Mouse (Mus musculus) right cerebral cortex, postnatal 25 days (tissue): ENCODE results near the gene Slc22a18.
A peak's percentile ranks its signal among the peaks of the same experiment; 100 is the strongest.

Experiments
- DNase-seq: peaks from one replicate; pipeline ENCODE4 v3.0.0; 2022

The Slc22a18 gene

GRCm38 (mm10) chr7:143473347-143474101 is at the start of gene Slc22a18:
TSS of gene Slc22a18 (plus strand) at chr7:143473736.
- no peak for DNase-seq

DNA sequence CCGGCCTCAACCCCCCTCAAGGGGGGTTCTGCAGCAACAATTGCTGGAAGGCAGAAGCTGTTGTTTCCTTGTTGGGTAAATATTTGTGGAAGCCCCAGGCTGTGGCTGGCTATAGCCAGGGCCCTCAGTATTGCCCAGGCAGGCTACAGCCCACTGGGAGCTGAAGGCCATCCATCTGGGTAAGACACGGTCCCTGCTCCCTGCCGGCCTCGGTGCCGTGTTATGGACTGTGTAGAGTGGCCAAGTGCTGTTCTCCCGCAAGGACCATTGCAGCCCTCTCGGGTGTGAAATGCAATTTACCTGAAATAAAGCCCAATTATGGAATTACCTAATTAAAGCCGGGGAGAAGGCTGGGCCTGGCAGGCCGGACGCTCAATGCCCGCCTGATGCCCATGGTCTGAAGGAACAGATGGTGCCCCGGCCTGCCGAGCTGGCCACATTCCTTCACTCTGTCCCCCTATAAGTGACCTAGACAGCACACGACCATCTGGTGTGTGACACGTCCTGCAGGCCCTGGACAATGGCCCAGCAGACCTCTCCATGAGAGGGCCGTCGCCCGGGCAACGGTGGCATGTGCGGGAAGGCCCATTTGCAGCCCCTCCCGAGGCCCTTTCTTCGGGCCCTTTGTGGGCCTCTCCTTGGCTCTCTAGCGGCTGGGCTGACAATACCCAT is 45.3 kb upstream of the Slc22a18 start:
- DNase-seq: no peak

GRCm38 (mm10) chr7:143428814-143429499 is 44.6 kb upstream of the Slc22a18 start:
- no peak for DNase-seq

DNA sequence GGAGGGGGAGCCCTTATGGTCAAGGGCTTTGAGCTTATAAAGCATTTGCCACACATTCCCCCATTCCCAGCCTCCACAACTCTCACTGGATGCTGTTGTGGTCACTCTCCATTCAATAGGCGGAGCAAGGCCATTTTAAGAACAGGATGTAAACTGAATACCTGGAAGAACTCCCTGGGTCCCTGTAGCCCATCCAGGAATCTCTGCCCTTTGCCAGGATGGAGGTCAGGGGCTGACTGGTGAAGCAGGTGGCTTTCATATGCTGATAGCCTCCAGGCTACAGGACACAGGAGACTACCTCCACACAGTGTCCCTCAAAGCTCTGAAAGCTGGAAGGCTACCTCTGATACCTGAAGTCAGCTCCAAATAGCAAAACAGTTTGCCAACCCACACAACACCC is 40.9 kb upstream of the Slc22a18 start:
- no peak for DNase-seq

- DNase-seq: peak; percentile 20
These were observed 40.2 kb upstream of the Slc22a18 start for GRCm38 (mm10) chr7:143433331-143433730.

- DNase-seq: no peak
These were observed 36.2 kb upstream of the Slc22a18 start for GRCm38 (mm10) chr7:143437231-143437893.

DNA sequence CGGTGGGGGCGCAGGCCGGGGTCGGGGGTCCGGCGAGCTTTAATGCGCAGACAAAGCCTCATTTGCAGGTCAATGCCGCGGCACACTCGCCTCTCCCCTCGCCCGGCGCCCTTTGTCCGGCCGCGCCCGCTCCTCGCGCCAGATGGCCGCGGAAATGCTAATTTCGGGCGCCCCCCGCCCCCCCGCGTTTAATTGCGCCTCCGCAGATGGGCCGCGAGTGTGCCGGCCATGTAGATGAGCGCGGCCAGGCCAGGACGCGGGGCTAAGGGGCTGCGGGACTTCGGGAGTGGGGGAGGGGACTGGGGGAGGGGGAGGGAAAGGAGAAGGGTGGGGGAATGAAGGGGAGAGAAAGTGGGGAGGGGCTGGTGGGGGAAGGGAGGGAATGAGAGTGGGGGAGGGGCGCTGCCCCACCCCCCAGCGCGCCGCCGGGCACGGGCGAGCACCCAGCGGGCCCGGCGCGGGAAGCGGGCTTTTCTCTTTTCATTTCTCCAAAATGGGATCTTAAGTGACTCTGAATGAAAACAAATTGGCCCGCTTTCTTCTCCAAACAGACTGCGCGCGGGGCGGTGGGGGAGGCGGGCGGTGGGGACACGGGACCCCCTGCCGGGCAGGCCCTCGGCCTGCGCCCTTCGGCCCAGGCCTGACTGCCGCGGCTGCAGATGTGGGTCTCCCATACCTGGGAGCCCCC is 35.5 kb upstream of the Slc22a18 start:
- DNase-seq: no peak

- DNase-seq: no peak
These were observed 34.6 kb upstream of the Slc22a18 start for GRCm38 (mm10) chr7:143438965-143439364.

- no peak for DNase-seq
These were observed 29.0 kb upstream of the Slc22a18 start for GRCm38 (mm10) chr7:143444580-143444954.

DNA sequence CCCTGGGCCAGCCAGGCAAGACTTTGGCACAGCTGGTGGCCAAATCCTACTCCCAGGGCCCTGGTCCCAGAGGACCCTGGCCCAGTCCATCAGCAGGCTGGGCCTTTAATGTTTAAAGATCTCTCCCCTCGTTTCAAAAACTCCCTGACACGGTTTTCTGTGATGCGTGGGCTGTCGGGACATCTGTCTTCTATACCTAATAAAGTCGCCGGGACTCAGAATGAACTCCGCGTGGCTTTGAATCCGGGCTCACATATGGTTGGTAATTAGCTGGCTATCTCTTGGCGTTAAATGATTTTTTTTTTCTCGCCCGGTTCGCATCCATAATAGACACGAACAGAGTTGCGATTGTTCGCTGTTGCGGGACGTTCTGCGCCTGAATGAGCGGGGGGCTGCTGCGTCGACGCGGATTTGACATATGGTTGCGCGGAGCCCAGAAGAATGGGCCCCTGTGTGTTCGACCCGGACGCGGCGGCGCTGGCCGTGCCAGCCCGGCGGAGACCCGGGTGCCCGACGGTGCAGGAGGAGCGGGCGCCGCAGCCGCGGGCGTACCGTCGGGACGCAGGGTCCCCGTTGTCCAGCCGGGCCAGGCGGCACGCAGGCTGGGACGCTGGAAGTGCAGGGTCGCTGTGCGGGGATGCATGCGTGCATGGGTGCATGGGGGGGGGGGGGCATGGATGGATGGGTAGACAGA is 28.4 kb upstream of the Slc22a18 start:
- DNase-seq: no peak

DNA sequence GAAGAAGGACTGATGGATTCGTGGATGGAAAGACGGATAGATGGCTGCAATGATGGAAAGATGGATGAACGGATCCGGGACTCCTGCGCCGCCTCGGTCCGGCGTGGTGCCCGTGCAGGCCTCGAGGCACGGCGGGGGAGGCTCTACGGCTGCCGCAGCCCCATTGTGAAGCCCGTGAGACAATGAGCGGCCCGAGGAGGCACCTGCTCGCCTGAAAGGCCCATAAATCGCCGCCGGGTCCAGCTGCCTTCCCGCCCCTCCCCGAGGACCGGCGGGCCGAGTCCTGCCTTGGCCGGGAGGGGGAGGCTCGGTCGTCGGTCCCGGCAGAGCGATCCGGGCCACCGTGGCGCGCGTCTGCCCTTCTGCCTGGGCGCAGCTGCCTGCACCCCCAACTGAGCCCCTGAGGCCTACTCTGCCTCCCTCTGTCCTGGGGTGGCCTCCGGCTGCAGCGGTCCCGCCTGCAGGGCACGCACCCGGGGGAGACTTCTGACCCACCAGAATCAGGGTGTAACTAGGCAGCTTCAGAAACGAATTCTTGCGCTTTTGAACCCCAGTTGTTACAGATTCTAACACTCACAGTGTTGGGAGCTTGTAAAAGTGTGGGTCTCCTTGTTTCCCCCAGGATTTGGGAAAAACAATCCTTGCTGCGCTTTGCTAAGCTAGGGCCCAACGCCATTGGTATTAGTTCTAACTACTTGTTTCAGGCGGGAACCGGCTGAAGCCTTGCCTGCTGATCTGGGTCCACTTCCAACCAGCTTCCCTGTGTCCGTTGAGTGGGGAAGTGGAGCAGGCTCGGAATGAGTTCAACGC is 27.7 kb upstream of the Slc22a18 start:
- no peak for DNase-seq

DNA sequence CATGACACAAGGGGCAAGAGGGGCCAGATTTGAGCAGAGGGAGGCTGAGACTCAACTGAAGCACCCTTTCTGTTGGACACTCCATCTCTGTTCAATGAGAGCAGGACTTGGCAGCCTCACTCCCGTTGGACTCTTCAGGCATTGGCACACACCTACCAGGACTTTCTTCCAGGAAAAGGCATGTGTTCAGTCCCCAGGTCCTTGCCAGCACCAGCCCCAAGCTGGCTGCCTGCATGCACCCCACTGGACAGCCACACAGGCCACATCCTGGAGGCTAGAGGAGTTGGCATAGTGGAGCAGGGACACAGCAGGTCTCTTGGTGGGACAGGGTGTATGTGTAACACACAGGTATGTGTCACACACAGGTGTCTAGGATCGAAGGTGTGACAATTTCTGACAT is 26.4 kb upstream of the Slc22a18 start:
- DNase-seq: no peak

- DNase-seq: no peak
These were observed 14.6 kb upstream of the Slc22a18 start for GRCm38 (mm10) chr7:143458963-143459331.

DNA sequence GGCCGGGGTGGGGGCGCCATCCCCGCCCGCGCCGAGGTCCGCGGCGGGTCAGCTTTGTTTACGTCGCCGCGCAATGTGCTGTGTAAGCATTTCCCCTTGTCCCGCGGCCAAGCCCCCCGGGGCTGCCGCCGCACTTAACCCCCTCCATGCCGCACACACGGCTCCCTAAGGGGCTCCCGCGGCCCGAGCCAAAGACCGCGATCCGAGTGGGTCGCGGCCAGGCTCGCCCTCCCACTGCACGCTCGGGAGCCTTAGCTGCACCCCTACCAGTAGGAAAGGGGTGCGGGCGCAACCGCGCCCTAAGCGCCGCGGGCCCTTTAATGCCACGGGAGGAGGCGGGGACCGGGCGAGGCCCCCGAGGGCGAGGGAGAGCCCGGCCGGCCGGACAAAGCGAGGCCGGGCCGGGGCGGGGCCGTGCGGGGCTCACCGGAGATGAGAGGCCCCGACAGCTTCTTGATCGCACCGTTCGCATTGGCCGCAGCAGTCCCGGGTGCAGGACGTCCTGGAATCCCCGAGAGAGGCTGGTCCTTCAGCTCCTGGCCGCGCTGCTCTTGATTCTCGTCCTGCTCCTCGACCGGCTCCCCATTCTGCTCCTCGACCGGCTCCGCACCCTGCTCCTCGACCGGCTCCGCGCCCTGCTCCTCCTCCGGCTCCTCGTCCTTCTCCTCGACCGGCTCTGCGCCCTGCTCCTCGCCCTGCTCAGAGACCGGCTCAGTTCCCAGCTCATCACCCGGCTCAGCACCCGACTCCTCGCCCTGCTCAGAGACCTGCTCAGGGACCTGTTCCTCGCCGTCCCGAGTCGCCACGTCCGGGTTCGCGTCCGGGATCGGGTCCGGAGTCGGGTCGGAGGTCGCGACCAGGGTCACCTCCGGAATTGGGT is 14.0 kb upstream of the Slc22a18 start:
- DNase-seq: no peak

DNA sequence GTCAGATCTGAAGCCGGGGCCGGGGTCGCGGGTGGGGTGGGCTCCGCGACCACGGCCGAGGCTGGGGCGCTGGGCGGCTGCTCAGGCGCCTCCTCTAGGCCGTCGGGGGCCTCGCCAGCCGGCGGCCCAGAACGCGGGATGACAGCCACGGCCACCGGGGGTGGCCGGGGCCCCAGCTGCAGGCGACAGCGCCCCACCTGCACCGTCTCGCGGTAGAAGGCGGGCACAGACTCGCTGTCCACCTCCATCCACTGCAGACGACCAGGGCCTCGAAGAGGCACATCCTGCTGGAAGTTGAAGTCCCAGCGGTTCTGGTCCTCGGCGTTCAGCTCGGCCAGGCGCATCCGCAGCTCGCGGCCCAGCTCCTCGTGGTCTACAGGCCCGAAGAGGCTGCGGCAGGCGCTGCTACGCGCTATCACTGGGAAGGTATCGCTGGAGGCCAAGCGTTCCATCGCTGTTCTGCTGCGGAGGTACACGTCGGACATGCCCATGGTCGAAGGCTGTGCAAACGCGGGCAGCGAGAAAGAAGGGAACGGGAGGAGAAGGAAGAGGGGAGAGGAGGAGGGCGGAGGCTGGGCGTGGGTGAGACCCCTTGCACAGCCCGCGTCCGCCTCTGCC is 13.2 kb upstream of the Slc22a18 start:
- no peak for DNase-seq

- DNase-seq: peak; percentile 82
These were observed 12.7 kb upstream of the Slc22a18 start, which contains the start of gene Cdkn1c for GRCm38 (mm10) chr7:143460874-143461273. TSS of gene Cdkn1c (minus strand) at chr7:143461050.

DNA sequence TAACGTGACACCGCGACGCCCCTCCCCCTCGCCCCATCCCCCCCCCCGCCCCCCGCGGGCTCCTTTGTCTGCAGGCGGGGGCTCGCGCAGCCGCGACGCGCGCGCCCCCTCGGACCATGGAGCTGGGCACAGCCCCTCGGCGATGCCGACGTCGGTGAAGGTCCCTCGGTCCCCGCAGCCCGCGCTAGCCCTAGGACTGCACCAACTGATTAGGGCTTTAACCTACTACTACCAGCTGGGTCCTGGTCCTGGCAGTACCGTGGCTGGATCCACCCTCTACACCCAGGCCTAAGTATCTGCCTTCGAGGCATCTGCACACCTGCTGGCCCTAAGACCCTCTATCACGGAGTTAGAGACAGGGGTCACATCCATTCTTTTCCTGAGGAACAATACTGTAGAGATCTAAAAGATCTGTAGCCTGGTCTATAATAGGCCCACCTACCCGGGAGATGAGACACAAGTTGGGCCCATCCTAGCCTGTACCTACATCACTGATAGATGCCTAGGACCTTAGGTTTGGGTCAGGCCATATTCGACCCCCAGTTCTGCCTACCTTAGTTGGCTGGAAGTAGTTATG is 12.2 kb upstream of the Slc22a18 start:
- DNase-seq: no peak

DNA sequence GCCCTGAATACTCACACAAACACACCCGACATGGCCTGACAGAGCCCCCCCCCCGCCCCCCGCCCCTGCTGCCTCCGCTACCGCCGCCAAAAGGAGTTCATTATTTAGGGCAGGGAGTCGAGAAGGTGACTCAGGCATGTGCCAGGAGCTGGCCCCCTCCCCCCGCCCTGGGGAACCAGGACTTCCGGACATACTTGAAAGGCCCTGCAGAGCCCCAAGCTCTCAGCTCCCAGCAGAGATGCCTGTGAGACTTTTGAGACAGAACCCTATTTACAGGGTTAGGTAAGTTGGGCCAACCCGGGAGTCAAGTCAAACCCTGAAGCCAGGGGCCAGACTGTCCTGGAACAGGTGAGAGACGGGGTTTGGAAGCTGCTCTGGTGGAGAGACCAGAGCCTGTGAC is 11.6 kb upstream of the Slc22a18 start:
- DNase-seq: no peak

DNA sequence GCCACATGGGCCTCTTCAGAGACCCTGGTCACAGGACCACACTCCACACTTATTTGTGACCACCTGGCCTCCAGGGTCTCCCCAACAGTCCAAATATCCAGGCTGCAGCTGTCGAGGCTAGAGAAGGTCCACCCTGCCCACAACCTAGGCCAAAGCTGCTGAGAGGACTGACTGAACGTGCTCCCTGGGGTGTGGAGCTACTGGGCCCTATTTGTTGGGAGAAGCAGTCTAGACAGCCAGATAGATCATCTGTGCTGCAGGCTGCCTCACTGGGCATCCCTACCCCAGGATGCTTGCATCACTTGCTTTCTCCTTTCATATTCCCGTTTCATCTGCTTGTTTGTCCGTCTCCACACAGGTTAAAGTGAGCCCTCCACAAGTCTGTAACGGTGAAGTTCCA is 11.0 kb upstream of the Slc22a18 start:
- DNase-seq: no peak
